Mouse (Mus musculus): ENCODE measurements around the gene Mbtd1.

The Mbtd1 gene

DNA sequence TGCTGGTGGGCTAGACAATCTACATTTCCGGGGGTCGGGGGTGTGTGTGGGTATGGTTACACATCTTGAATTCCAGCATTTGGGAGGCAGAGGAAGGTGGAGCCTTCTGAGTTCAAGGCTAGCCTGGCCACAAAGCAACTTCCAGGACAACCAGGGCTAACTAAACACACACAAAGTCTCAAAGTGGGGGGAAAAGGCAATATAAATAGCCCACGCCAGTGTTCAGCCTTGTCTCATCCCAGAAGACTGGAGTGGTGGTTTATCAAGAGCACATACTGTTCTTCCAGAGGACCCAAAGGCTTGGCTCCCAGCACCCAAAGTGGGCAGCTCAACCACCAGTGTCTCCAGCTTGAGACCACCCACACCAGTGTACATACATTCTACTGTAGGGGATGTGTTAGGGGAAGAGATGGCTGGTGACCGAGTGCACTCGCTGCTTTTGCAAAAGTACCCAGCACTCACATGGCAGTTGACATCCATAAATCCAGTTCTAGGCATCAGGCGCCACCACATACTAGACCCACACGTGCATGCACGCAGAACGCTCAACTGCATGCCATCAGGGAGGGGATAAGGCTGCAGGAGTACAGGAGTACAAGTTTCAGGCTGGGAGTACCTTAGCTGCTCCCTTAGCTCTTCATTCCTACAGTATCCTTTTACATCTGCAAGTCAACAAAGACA lies 63.4 kb downstream of the Mbtd1 start:
- in situ Hi-C loops (cut with MboI, MseI) = no loop called here

DNA sequence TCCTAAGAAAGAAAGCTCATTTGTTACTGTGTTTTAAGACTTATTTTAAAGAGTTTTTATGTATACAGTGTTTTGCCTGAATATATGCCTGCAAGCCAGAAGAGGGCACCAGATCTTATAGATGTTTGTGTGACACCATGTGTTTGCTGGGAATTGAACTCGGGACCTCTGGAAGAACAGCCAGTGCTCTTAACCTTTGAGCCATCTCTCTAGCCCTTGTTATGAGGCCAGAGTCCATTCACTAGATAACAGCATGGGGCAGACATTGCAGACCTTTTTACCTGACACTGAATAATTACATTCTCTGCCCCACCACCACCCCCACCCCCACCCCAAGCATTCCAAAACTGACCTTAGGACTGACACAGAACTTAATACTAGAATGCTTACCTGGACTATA lies 64.4 kb downstream of the Mbtd1 start:
- in situ Hi-C loops (cut with MboI, MseI) = loop anchor here in 1 of 2 experiments (25.0 kb wide), 1 partner anchor 137 kb away; no protein-coding TSS in a partner anchor

DNA sequence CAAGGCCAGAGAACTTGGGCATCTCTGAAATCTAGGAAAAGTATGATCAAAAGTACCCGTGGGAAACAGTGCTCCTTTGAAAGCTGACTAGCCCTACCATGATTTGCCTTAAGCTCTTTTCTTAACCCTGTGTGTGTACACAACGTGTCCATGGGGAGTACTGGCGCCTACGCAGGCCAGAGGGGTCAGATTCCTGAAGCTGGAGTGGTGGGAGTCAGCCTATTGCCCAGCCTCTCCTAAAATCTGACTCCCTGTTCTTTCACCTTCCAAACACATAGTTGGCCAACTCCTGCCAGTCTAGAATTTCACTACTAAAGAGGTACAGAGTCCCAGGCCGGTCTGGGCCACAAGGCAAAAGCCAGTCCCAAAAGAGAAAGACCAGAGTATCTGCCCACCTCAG lies 66.7 kb downstream of the Mbtd1 start:
- in situ Hi-C loops (cut with MboI, MseI) = loop anchor here in 1 of 2 experiments (25.0 kb wide), 1 partner anchor 135 kb away; no protein-coding TSS in a partner anchor

DNA sequence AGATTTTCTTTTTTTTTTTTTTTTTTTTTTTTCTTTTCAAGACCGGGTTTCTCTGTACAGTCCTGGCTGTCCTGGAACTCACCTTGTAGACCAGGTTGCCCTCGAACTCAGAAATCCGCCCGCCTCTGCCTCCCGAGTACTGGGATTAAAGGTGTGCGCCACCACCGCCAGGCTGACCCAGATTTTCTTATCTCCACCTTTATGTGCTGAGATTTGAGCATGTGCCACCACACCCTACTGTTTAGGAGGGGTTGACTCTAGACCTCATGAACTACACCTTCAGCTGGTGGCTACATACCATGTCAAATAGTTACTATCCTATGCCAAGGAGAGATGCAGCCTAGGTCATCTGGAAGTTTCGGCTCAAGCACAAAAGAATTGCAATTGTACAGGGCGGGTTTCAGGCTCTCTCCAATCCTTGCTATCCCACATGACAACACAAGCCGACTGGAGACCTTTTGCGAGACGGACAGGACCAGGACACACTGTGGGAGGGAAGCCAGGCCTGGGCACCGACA lies 69.1 kb downstream of the Mbtd1 start:
- in situ Hi-C loops (cut with MboI, MseI) = loop anchor here (5.0 to 25.0 kb wide), 2 partner anchors 67 to 133 kb away; partner anchors contain the start of genes Mbtd1 (in 1 of the 2) and Utp18 (in 1 of the 2)

DNA sequence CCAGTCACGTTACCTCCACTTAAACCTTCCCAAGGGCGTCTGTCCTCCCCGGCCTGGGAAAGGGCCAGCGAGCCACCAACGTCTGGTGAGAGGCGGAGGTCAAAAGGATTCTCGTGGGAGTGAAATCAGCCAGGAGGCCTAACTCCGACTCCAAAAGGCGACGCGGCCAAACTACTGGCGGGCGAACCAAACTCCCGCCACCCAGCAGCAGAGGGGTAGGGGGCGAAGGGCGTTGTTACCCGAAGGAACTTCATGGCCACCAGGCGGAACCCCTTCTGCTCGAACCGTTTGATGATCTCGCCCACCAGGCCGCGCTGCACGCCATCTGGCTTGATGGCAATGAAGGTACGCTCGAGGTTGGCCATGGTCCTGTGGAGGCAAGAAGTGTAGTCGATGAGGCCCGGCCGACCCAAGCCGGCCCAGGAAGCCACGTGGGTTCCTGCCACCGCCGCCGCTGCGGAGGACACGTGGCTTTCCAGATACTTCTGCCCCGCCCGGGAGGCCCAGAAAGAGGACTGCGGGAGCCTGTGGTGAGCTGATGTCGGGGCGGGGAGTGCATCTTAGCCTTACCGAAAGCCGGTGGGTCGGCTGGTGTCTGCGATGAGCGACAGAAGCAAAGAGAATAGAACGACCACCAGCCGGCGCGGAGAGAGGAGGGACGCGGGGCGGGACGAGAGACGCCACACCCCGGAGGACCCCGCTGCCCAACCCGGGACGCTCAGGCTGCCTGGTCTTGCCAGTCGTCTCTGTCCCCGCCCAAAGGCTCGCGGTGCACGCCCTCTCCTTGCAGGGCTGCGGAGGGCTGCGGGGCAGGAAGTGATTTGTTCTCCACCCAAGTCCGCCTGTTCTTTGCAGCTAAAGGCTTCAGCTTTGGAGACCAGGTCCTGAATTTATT lies 69.9 kb downstream of the Mbtd1 start:
- in situ Hi-C loops (cut with MboI, MseI) = loop anchor here (5.0 to 25.0 kb wide), 2 partner anchors 68 to 132 kb away; partner anchors contain the start of genes Mbtd1 (in 1 of the 2) and Utp18 (in 1 of the 2)

DNA sequence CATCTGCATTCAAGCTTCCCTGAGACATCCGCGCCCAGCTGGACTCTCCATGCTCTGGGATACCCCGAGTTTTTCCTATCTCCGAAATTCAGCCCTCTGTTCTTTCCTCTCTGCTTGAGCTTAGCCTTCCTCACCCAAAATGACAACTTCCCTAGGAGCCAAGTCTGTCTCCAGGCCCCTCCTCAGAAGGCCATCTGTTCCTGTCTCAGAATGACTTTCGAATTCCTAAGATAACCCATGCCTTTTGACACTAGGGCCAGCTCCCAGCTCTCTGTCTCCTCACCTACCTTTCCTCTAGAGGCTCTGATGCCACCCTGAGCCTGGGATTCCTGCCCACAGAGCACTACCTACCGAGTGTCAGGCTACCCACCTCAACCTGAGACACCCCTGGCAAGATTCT lies 70.5 kb downstream of the Mbtd1 start, which contains the start of gene Nme2:
TSS of gene Nme2 (minus strand) at position 101 of the 400 bp plus-strand sequence.
- in situ Hi-C loops (cut with MboI, MseI) = loop anchor here (5.0 to 25.0 kb wide), 2 partner anchors 69 to 131 kb away; partner anchors contain the start of genes Mbtd1 (in 1 of the 2) and Utp18 (in 1 of the 2)

DNA sequence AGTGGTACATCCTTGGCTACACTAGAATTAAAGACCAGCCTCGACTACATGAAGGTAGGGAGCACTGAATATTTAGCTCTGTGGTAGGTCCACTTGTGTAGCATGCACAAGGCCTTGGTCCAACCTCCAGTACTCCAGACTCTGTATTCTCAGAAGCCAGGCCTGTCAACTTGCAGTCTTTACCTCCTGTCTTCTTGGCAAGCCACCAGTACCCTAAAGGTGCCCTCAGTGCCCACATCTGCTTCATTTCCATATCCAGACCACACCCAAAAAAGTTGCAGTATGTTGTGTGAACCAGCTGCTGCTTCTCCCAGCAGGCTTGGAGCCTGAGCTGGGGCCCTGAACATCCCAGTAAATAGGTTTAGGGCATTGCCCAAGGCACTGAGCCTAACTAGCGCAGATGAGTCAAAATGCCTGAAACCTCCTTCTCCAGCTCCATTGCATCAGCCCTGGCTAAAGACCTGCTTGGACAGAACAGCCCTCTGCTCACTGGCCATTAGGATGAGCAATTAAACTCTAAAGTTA lies 71.4 kb downstream of the Mbtd1 start:
- in situ Hi-C loops (cut with MboI, MseI) = loop anchor here (5.0 to 25.0 kb wide), 2 partner anchors 70 to 130 kb away; partner anchors contain the start of genes Mbtd1 (in 1 of the 2) and Utp18 (in 1 of the 2)

DNA sequence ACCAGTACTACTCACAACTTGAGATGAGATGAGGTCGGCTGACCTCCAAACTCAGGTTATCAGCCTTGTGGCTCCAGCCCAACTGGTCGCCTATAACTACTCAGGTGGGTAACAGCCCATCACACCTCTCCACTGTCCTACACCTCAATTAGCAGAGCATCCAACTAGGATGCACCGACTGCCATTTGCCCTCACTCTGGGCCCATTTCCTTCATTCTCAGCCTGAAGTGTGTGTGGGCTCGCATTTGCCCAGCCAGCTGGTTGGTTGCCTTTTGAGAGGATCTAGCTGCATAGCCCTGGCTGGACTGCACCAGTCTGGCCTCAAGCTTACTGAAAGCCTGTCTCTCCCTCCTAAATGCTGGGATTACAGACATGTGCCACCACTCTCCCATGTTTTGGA lies 72.1 kb downstream of the Mbtd1 start:
- in situ Hi-C loops (cut with MboI, MseI) = loop anchor here (5.0 to 25.0 kb wide), 2 partner anchors 70 to 130 kb away; partner anchors contain the start of genes Mbtd1 (in 1 of the 2) and Utp18 (in 1 of the 2)

DNA sequence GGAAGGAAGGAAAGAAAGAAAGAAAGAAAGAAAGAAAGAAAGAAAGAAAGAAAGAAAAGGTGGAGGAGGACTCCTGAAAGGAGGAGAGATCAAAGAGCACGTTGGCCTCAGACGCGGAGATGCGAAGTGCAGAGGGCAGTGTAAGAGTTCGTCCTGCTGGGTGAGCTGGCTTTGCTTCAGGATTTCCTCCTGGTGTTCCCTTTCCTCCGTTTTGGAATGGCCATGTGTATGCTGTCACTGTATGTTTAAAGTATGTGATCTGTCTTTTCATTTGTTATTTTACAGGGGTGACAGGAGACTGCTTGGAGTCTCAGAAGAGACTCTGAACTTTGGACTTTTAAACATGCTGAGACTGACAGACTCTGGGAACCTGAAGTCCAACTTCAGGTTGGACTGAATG lies 75.8 kb downstream of the Mbtd1 start:
- in situ Hi-C loops (cut with MboI, MseI) = loop anchor here (10.0 to 25.0 kb wide), 2 partner anchors 126 to 353 kb away; no protein-coding TSS in a partner anchor

DNA sequence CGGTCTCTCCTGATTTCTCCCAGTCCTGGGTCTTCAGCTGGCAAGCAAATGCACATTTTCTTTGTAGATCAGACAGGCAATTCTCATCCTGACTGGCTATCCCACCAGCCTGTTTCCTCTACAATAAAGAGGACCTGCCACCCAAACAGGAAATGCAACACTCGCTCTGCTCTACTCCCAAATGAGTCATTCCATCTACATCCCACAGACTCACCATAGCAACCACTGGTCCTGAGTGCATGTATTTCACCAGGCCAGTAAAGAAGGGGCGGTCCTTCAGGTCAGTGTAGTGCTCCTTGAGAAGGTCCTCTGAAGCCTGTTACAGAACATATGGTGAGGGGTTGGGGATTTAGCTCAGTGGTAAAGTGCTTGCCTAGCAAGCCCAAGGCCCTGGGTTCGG lies 77.4 kb downstream of the Mbtd1 start:
- in situ Hi-C loops (cut with MboI, MseI) = loop anchor here (10.0 to 25.0 kb wide), 2 partner anchors 124 to 352 kb away; no protein-coding TSS in a partner anchor

DNA sequence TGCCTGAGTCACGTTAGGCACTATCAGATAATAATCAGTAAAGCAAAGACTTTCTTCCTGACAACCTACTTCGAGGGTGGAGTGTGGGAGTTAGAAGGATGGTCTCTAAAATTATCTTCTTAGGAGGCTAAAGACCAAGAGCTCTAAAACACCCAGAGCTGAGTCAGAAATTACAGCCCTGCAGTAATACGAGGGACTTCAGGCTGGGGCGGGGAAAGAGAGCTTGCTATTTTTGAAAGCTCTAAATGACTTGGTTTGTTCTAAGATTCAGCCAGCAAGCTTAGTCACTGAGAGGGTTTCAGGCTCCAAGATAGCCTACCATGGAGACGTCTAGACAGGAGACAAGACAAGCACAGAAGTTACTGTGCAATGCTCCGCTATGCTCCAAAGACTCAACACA lies 79.7 kb downstream of the Mbtd1 start:
- in situ Hi-C loops (cut with MboI, MseI) = loop anchor here (5.0 to 25.0 kb wide), 3 partner anchors 112 to 349 kb away; no protein-coding TSS in a partner anchor

DNA sequence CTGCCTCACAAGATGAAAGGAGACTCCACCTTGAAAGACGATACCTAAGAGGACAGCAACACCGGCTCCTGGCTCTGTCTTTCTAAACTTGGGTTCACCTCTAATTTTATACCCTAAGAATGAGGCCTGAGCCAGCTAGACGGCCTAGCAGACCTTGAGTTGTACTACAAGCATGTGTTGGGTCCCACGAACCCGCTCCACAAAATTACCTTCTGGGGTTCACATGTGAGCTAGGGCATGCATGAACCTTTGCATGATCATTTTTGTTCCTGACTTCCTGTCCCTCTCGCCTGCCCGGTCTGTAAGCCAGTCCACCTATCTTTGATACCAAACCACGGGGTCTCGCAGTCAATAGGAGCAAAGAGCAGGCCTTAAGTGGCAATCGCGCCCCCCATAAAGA lies 81.7 kb downstream of the Mbtd1 start:
- in situ Hi-C loops (cut with MboI, MseI) = loop anchor here (5.0 to 25.0 kb wide), 3 partner anchors 110 to 347 kb away; no protein-coding TSS in a partner anchor

DNA sequence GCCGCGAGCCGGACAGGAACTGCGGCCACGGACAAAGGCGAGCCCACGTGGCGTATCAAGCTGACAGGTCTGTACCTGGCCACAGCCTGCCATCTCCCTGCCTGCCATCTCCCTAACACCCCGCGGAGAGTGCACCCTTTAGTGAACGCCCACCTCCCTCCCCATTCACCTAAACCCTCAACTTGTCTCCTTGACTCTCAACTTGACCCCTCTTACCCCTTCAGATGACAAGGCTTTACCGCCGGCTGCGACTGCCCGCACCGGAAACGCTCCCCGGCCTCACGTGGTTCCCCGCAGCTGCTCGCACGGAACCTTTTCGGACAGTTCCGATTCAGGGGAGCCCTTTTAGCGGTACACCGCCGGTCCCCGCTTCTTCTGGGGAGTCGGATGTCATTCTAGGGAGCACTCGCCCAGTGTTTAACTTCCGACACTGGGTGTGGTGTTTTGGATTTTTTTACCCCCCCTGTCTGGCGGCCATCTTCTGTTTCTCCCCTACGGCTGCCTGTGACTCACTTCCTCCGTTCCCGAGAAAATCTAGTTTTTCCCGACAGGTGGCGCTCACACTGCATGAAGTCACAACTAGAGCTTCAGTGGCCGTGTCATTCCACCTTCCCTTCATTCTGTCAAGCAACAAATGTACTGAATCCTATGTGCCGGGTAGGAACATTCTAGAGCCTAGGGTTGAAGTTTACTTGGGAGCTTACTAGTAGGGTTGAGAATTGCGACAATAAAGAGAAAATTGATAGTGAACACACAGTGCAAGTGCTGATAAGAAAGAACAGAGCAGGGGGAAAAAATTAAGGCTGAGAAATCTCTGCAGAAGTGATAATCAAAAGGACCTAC lies 82.6 kb downstream of the Mbtd1 start, which contains the start of the genes Gm20390 and Nme1:
TSS of gene Gm20390 (minus strand) at position 289 of the 843 bp plus-strand sequence.
TSS of gene Nme1 (minus strand) at position 517 of the 843 bp plus-strand sequence.
- in situ Hi-C loops (cut with MboI, MseI) = loop anchor here (5.0 to 25.0 kb wide), 3 partner anchors 109 to 347 kb away; no protein-coding TSS in a partner anchor

DNA sequence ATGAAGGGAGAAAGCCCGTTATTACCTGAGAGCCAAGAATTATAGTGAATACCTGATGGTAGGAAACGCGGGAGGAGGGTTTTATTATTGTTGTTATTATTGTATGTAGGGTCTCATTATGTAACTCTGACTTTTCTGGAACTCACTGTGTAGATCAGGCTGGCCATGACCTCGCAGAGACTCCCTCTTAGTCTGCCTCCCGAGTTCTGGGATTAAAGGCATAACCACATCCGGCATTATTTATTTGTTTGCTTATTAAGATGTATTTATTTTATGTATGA lies 83.1 kb downstream of the Mbtd1 start:
- in situ Hi-C loops (cut with MboI, MseI) = loop anchor here (5.0 to 25.0 kb wide), 3 partner anchors 109 to 346 kb away; no protein-coding TSS in a partner anchor

DNA sequence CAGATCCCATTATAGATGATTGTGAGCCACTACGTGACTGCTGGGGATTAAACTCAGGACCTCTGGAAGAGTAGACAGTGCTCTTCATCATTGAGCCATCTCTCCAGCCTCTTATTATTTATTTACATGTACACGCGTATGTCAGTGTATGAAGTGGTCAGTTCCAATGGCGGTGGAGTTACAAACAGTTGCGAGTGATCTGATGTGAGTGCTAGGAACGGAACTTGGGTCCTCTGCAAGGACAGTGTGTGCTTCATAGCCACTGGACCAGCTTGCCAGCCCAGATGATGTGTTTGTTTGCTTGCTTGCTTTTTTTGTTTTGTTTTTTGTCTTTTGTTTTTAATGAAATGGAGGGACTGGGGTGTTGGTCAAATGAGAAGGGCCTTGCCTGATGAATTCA lies 83.5 kb downstream of the Mbtd1 start:
- in situ Hi-C loops (cut with MboI, MseI) = loop anchor here (5.0 to 25.0 kb wide), 3 partner anchors 108 to 346 kb away; no protein-coding TSS in a partner anchor

DNA sequence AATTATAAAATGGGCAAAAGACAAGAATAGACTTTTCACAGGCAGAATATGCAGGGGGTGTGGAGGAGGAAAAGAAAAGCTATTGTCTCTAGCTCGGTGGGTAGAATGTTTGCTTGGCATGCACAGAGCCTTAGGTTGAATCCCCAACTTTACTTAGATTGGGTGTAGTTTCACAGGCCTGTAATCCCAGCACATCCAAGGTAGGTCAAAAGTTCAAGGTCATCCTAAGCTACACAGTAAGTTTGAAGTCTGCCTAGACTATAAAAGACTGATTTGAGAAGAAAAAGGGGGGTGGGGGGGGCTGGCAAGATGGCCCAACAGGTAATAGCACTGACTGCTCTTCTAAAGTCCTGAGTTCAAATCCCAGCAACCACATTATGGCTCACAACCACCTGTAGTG lies 84.1 kb downstream of the Mbtd1 start:
- in situ Hi-C loops (cut with MboI, MseI) = loop anchor here (5.0 to 25.0 kb wide), 4 partner anchors 38 to 345 kb away; no protein-coding TSS in a partner anchor

DNA sequence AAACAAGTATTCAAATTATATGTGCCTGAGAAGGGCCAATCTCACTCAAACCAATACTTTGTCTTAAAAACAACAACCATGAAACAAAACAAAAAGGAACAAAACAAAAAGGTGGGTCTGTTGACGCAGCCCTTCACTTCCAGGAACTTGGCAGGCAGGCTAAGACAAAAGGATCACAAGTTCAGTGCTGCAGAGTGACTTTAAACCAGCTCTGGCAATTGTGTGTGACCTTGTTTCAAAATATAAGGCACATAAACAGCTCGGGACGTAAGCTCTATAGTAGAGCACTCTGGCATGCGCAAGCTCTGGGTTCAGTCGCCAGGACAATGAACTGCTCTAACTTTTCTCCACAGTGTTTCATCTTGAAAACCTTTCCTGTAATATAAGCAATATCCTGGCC lies 87.3 kb downstream of the Mbtd1 start:
- in situ Hi-C loops (cut with MboI, MseI) = loop anchor here in 1 of 2 experiments (5.0 to 25.0 kb wide), 2 partner anchors 34 to 114 kb away; no protein-coding TSS in a partner anchor

DNA sequence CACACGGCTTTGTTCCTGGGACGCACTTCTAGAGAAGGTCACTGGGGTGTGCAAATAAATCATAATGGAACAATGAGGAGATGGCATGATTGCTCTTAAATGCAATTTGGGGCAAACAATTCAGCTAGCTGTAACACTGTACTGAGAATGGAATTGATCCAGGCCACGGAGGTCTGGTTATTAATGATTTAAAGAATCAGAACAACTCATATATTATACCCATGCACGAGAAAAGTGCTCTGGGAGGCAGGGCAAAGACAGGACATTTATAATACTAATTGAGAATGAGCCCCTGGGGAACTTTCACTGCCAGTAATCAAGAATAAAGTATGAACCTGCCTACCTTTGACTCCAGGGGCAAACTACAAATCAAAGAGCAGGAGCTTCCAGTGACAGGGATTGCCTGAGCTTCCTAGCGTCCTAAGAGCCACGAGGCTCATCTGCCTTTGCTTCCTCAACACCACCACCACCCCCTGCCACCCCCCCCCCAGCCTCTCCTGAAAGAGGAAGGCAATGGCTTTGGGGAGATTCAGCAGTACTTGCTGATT lies 93.9 kb downstream of the Mbtd1 start:
- in situ Hi-C loops (cut with MboI, MseI) = no loop called here

DNA sequence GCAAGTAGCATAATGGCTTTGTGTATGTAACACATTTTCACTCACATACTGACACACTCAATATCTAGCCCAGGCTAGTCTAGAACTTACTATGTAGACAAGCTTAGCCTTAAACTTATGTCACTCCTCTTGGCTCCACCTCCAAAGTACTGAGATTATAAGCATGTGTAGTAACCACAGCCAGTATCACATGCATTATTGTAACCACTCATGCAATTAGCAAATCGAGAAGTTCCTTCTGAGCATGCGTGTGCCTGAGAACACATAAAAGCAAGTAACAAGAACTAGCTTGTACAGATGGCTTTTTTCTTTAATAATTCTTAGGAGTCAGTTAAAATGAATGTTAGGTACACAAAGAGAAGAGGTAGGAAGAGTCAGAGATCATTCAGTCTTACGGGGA lies 99.0 kb downstream of the Mbtd1 start:
- in situ Hi-C loops (cut with MboI, MseI) = no loop called here

All from T-helper 17 cell (primary cell).